Comparison of ENCODE assay signal across 8 mouse cellular contexts in the genomic region with DNA sequence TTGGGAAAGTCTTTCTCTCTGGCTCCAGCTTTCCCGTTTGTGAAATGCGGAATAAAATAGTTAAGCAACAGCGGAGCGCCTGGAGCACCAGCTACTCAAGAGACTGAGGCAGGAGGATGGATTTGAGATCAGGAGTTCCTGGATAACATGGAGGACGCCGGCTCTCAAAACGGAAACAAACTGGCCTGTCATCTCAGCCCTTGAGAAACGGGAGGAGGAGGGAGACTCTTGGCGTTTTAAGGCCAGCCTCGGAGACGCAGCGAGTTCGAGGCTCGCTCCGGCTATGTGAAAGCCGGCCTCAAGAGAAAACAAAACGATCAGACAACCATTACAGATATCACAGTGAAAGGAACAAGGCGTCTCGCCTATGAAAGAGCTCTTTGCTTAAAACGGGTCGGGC. TPM values are rescaled to one million over a fixed set of nuclear protein-coding genes. Genes with fewer than 3 reads are reported as not detected.
DNase-seq lines count a peak whose midpoint lies in the region; ATAC-seq and TF ChIP-seq lines count a peak whose summit lies in the region.

No protein-coding gene starts in this region.

- peak overlapping the region; percentile 90 for H3K9ac ChIP-seq in hindbrain, postnatal 0 days (replicated peaks; ENCODE audit: low read length)
- peak overlapping the region; percentile 95 for H3K9ac ChIP-seq in midbrain, embryonic 16.5 days (ENCODE audit: low read depth, low read length)

- H3K4me3 ChIP-seq in megakaryocyte, embryonic 14.5 days (replicated peaks), result peak overlapping the region; percentile 97
- H3K4me3 ChIP-seq in hindbrain, postnatal 0 days (ENCODE audit: low read length), result peak overlapping the region; percentile 95
- peak overlapping the region; percentile 84 for H3K4me3 ChIP-seq in midbrain, embryonic 16.5 days (ENCODE audit: low read depth, low read length)

- 4% methylated on average over 21 of the region's 21 CpGs for WGBS in hindbrain, postnatal 0 days
- 2% methylated on average over 21 of the region's 21 CpGs for WGBS in midbrain, embryonic 16.5 days

- no peak for TF ChIP-seq CTCF in hindbrain, postnatal 0 days (IDR thresholded peaks at IDR 0.05; ENCODE audit: low read depth)

- peak overlapping the region; percentile 87 for H3K4me2 ChIP-seq in hindbrain, postnatal 0 days (ENCODE audit: low read depth, low read length)
- peak overlapping the region; percentile 84 for H3K4me2 ChIP-seq in midbrain, embryonic 16.5 days (ENCODE audit: low read length)

- H3K9me3 ChIP-seq in megakaryocyte, embryonic 14.5 days, result no peaks in the 10 kb centered on the region
- H3K9me3 ChIP-seq in hindbrain, postnatal 0 days (ENCODE audit: low read length), result no peaks in the 10 kb centered on the region
- no peaks in the 10 kb centered on the region for H3K9me3 ChIP-seq in midbrain, embryonic 16.5 days (replicated peaks; ENCODE audit: control insufficient read depth, low read length, poor library complexity, severe bottlenecking)

- H3K36me3 ChIP-seq in megakaryocyte, embryonic 14.5 days (replicated peaks; ENCODE audit: low read length), result peaks cover 43% of the 10 kb centered on the region
- H3K36me3 ChIP-seq in hindbrain, postnatal 0 days (ENCODE audit: insufficient read depth, low read length), result peaks cover 8% of the 10 kb centered on the region
- 0 out of 2 replicates have a peak, but pooled peaks cover 3% of the 10 kb centered on the region for H3K36me3 ChIP-seq in midbrain, embryonic 16.5 days (ENCODE audit: control insufficient read depth, insufficient read depth, low read length)

- no peaks in the 10 kb centered on the region for H3K27me3 ChIP-seq in megakaryocyte, embryonic 14.5 days (replicated peaks)
- no peaks in the 10 kb centered on the region for H3K27me3 ChIP-seq in hindbrain, postnatal 0 days (ENCODE audit: insufficient read depth, low read length)
- H3K27me3 ChIP-seq in midbrain, embryonic 16.5 days (ENCODE audit: control insufficient read depth, insufficient read depth, low read depth, low read length), result no peaks in the 10 kb centered on the region

- DNase-seq in embryo, embryonic 11 days, result peak; percentile 45
- no peak for DNase-seq in hindbrain, postnatal 0 days (ENCODE audit: low spot score)
- DNase-seq in cerebellum, adult 11-12 months, result no peak
- DNase-seq in thymus, postnatal 10 days (ENCODE audit: low spot score in 2 of 2), result no peak
- DNase-seq in ovary, adult 18-20 months (ENCODE audit: low spot score), result no peak

- no peak for ATAC-seq in megakaryocyte, adult 5-6 weeks (ENCODE audit: poor library complexity, severe bottlenecking)
- no peak for ATAC-seq in hindbrain, postnatal 0 days
- no peak for ATAC-seq in midbrain, embryonic 16.5 days

- peaks cover 77% of the 10 kb centered on the region for H3K4me1 ChIP-seq in megakaryocyte, embryonic 14.5 days
- H3K4me1 ChIP-seq in hindbrain, postnatal 0 days (ENCODE audit: insufficient read depth, low read length), result peaks cover 9% of the 10 kb centered on the region; the same call in 1 of the 2 replicates
- peaks cover 12% of the 10 kb centered on the region for H3K4me1 ChIP-seq in midbrain, embryonic 16.5 days (ENCODE audit: control insufficient read depth, insufficient read depth, low read length)

- peak overlapping the region; percentile 99 for H3K27ac ChIP-seq in hindbrain, postnatal 0 days
- H3K27ac ChIP-seq in midbrain, embryonic 16.5 days (ENCODE audit: low read length), result peak overlapping the region; percentile 99

RNA-seq across cellular contexts. Expression of gene Poldip3, which starts 0.8 kb away (rescaled TPM):
- 69.1 and 81.7 TPM in 2 replicates for polyA plus RNA-seq in megakaryocyte, embryonic 14.5 days (2012; ENCODE audit: insufficient read depth, low replicate concordance)
- 41.5 and 45.2 TPM in 2 replicates for total RNA-seq in megakaryocyte, adult 5-6 weeks (2015)
- total RNA-seq in megakaryocyte, adult 5-6 weeks (2017), result 96.6 and 118 TPM in 2 replicates
- 97.5 and 115 TPM in 2 replicates for total RNA-seq in hindbrain, postnatal 0 days (2014; rRNA removed)
- 96.9 and 103 TPM in 2 replicates for polyA plus RNA-seq in hindbrain, postnatal 0 days (2015; fragmentation: Nextera tagmentation; extraction: Ambion mirVana)
- 140 and 145 TPM in 2 replicates for polyA plus RNA-seq in midbrain, embryonic 16.5 days (2015; fragmentation: Nextera tagmentation; extraction: Ambion mirVana)

RNA-seq across cellular contexts. Expression of gene Cyb5r3, which starts 24.0 kb away (rescaled TPM):
- polyA plus RNA-seq in megakaryocyte, embryonic 14.5 days (2012; ENCODE audit: insufficient read depth, low replicate concordance), result 127 and 215 TPM in 2 replicates
- 42.8 and 44.7 TPM in 2 replicates for total RNA-seq in megakaryocyte, adult 5-6 weeks (2015)
- total RNA-seq in megakaryocyte, adult 5-6 weeks (2017), result 21.0 and 24.5 TPM in 2 replicates
- total RNA-seq in hindbrain, postnatal 0 days (2014; rRNA removed), result 93.8 and 99.2 TPM in 2 replicates
- polyA plus RNA-seq in hindbrain, postnatal 0 days (2015; fragmentation: Nextera tagmentation; extraction: Ambion mirVana), result 117 and 136 TPM in 2 replicates
- 107 and 121 TPM in 2 replicates for polyA plus RNA-seq in midbrain, embryonic 16.5 days (2015; fragmentation: Nextera tagmentation; extraction: Ambion mirVana)

RNA-seq across cellular contexts. Expression of gene Rrp7a, which starts 25.8 kb away (rescaled TPM):
- polyA plus RNA-seq in megakaryocyte, embryonic 14.5 days (2012; ENCODE audit: insufficient read depth, low replicate concordance), result 23.5 and 59.4 TPM in 2 replicates
- 17.5 and 21.2 TPM in 2 replicates for total RNA-seq in megakaryocyte, adult 5-6 weeks (2015)
- total RNA-seq in megakaryocyte, adult 5-6 weeks (2017), result 50.8 and 57.9 TPM in 2 replicates
- 157 and 207 TPM in 2 replicates for total RNA-seq in hindbrain, postnatal 0 days (2014; rRNA removed)
- 69.4 and 74.4 TPM in 2 replicates for polyA plus RNA-seq in hindbrain, postnatal 0 days (2015; fragmentation: Nextera tagmentation; extraction: Ambion mirVana)
- 90.6 and 93.0 TPM in 2 replicates for polyA plus RNA-seq in midbrain, embryonic 16.5 days (2015; fragmentation: Nextera tagmentation; extraction: Ambion mirVana)

RNA-seq across cellular contexts. Expression of gene Serhl, which starts 59.1 kb away (rescaled TPM):
- 4.7 and 8.1 TPM in 2 replicates for polyA plus RNA-seq in megakaryocyte, embryonic 14.5 days (2012; ENCODE audit: insufficient read depth, low replicate concordance)
- 36.6 and 46.4 TPM in 2 replicates for total RNA-seq in megakaryocyte, adult 5-6 weeks (2015)
- 27.0 and 34.6 TPM in 2 replicates for total RNA-seq in megakaryocyte, adult 5-6 weeks (2017)
- 12.6 and 12.9 TPM in 2 replicates for total RNA-seq in hindbrain, postnatal 0 days (2014; rRNA removed)
- polyA plus RNA-seq in hindbrain, postnatal 0 days (2015; fragmentation: Nextera tagmentation; extraction: Ambion mirVana), result 37.4 and 38.5 TPM in 2 replicates
- polyA plus RNA-seq in midbrain, embryonic 16.5 days (2015; fragmentation: Nextera tagmentation; extraction: Ambion mirVana), result 29.6 and 29.7 TPM in 2 replicates
